Mouse (Mus musculus): ENCODE measurements around the gene Brms1. TPM values are rescaled to one million over a fixed set of nuclear protein-coding genes. Genes with fewer than 3 reads are reported as not detected.

Brms1 gene
- polyA plus RNA-seq, 1 experiment: 40.4 TPM

DNA sequence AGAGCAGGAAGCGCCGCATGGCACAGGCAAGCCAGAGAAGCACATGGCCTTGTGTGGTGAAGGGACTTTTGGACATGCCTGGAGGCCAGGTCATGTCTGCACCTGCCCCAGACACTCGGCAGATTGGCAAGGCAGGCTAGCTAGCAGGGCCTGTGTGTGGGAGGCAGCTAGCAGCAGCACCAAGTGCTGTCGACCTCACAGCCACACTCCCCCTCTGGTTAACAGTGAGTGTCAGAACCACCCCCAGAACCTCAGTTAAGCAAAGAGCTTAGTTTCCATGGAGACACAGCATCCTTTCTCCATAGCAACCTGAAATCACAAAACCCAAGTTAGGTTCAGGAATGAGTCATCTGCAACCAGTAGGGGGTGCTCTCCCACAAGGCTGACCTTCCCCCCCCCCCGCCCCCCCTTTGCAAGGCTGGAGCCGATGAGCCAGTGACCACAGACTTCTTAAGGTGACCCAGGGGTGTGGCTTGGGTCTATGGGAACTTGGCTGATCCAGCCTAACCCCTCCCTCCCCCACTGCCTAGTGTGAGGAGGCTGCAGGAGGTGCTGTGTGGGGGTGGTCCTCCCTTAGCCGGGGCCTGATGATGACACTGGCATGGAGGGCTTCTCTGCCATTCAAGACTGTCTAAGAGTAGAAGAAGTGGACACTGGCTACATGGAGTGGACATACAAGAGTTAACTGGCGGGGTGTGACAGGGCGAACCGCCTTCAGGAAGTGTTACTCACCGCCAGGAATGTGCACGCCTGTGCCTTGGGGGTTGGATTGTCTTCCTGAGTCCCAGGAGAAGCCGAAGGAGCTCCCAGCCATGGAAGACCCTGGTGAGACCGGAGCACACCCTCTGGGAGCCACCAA, 9.1 kb downstream of the Brms1 start, which contains the start of gene Rin1:
Gene Rin1 (plus strand): TSS at position 435 of the 859 bp plus-strand sequence.
- TF ChIP-seq POLR2A (IDR thresholded peaks at IDR 0.05; ENCODE audit: borderline replicate concordance, extremely low read depth, low read depth, low read length) (0 out of 2 replicates have a peak, but pooled peaks have one; percentile 34), CTCF (IDR thresholded peaks at IDR 0.05; ENCODE audit: insufficient read depth, low read length) (0 out of 2 replicates have a peak, but pooled peaks have one; percentile 6)
- peak; percentile 62 for DNase-seq
- Histone ChIP-seq H3K4me3 (replicated peaks; ENCODE audit: extremely low read depth, low read depth, low read length) (peak within 1 kb of the TSS; percentile 50), H3K4me1 (ENCODE audit: control insufficient read depth, insufficient read depth, low read length) (peaks cover 3% of the 10 kb centered on the region; the same call in 1 of the 2 replicates)
- 19% methylated on average over 14 of the region's 14 CpGs for WGBS

DNA sequence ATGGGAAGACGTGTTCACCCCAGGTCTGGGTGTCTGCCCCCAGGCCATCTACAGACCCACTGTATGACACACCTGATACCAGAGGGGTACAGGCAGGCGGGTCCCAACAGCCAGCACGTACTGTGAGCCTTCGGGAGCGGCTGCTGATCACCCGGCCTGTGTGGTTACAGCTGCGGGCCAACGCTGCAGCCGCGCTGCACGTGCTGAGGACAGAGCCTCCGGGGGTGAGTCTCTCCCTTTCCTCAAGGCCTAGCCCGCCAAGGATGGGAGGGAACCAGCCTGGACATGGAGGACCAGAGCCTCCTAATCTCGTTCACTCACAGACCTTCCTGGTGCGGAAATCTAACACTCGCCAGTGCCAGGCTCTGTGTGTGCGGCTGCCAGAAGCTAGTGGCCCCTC, 9.9 kb downstream of the Brms1 start:
- Histone ChIP-seq H3K4me3 (replicated peaks; ENCODE audit: extremely low read depth, low read depth, low read length) (peak overlapping the region; percentile 39), H3K4me1 (ENCODE audit: control insufficient read depth, insufficient read depth, low read length) (peaks cover 3% of the 10 kb centered on the region; the same call in 1 of the 2 replicates)
- DNase-seq: peak; percentile 39
- TF ChIP-seq CTCF (IDR thresholded peaks at IDR 0.05; ENCODE audit: insufficient read depth, low read length) (no peak), POLR2A (IDR thresholded peaks at IDR 0.05; ENCODE audit: borderline replicate concordance, extremely low read depth, low read depth, low read length) (no peak)
- WGBS: 10% methylated on average over 17 of the region's 17 CpGs

DNA sequence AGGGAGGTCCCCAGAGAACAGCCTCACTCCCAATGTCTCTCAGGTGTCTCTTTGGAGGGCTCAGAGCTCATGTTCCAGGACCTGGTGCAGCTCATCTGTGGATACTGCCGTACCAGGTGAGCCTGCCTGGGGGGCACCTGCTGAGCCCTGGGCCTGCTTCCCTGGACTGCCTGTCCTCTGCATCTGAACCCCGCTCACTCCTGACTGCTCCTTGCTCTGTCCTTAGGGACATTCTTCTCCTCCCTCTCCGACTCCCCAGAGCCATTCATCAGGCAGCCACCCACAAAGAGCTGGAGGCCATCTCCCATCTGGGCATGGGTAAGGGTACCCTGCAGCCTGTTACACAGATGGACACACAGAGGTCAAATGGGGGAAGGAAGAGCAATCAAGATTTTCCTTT, 10.4 kb downstream of the Brms1 start:
- no peak overlapping the region for H3K4me3 ChIP-seq (replicated peaks; ENCODE audit: extremely low read depth, low read depth, low read length)
- no peak for DNase-seq
- peaks cover 3% of the 10 kb centered on the region; the same call in 1 of the 2 replicates for H3K4me1 ChIP-seq (ENCODE audit: control insufficient read depth, insufficient read depth, low read length)
- TF ChIP-seq POLR2A (IDR thresholded peaks at IDR 0.05; ENCODE audit: borderline replicate concordance, extremely low read depth, low read depth, low read length) (no peak), CTCF (IDR thresholded peaks at IDR 0.05; ENCODE audit: insufficient read depth, low read length) (no peak)
- WGBS: 70% methylated on average over 3 of the region's 3 CpGs

DNA sequence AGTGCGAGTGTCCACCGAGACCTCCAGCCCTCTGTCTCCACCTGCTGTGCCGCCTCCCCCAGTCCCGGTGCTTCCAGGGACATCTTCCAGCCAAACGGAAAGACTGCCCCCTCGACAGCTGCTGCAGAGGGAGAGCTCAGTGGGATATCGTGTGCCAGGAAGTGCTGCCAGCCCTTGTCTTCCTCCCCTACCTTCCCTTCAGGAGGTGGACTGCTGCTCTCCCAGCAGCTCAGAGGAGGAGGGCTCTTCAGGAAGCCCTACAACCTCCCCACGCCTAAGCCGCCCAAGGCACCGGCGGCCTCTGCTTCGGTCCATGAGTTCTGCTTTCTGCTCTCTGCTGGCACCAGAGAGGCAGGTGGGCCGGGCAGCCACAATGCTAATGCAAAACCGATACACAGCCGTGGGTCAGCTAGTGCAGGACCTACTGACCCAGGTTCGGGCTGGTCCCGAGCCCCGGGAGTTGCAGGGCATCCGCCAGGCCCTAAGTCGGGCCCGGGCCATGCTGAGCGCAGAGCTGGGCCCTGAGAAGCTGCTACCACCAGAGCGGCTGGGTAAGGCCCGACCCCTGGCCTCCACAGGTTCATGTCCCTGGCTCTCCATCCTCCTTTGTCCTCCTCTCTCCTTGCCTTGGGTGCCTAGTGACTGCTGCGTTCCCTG, 11.1 kb downstream of the Brms1 start:
- 54% methylated on average over 25 of the region's 25 CpGs for WGBS
- Histone ChIP-seq H3K4me1 (ENCODE audit: control insufficient read depth, insufficient read depth, low read length) (peaks cover 3% of the 10 kb centered on the region; the same call in 1 of the 2 replicates), H3K4me3 (replicated peaks; ENCODE audit: extremely low read depth, low read depth, low read length) (no peak overlapping the region)
- TF ChIP-seq POLR2A (IDR thresholded peaks at IDR 0.05; ENCODE audit: borderline replicate concordance, extremely low read depth, low read depth, low read length): no peak
- DNase-seq: no peak

DNA sequence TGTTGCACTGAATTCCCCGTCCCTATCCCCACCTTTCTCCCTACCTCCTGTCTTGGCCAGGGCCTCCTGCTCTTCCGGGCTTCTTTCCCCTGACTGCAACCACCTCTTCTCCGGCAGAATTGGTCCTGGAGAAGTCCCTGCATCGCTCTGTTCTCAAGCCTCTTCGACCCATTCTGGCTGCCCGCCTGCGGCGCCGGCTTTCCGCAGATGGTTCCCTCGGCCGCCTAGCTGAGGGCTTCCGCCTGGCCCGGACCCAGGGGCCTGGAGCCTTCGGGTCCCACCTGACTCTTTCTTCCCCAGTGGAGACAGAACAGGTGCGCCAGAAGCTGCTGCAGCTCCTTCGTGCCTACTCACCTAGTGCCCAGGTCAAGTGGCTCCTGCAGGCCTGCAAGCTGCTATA, 11.7 kb downstream of the Brms1 start:
- H3K4me1 ChIP-seq (ENCODE audit: control insufficient read depth, insufficient read depth, low read length): peaks cover 3% of the 10 kb centered on the region; the same call in 1 of the 2 replicates
- TF ChIP-seq CTCF (IDR thresholded peaks at IDR 0.05; ENCODE audit: insufficient read depth, low read length) (no peak), POLR2A (IDR thresholded peaks at IDR 0.05; ENCODE audit: borderline replicate concordance, extremely low read depth, low read depth, low read length) (no peak)
- DNase-seq: no peak
- H3K4me3 ChIP-seq (replicated peaks; ENCODE audit: extremely low read depth, low read depth, low read length): no peak overlapping the region
- WGBS: 82% methylated on average over 17 of the region's 17 CpGs

DNA sequence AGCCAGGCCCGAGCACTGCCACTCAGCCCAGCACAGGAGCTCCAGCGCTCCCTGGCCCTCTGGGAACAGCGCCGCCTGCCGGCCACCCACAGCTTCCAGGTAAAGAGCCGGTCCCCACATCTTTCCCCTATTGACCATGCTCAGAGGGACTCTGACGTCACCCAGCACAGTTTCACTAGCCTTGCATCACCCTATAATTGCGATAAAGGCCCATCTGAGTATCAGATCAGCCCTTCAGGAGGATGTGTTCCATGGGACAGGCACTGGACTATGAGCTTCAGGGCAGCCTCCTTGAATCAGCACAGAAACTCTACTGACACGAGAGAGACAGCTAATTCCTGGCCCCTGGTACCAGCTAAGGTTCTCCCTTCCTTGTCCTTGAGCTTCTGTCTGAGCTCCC, 12.8 kb downstream of the Brms1 start:
- TF ChIP-seq POLR2A (IDR thresholded peaks at IDR 0.05; ENCODE audit: borderline replicate concordance, extremely low read depth, low read depth, low read length) (no peak), CTCF (IDR thresholded peaks at IDR 0.05; ENCODE audit: insufficient read depth, low read length) (peak; percentile 54)
- Histone ChIP-seq H3K4me1 (ENCODE audit: control insufficient read depth, insufficient read depth, low read length) (peaks cover 10% of the 10 kb centered on the region), H3K4me3 (replicated peaks; ENCODE audit: extremely low read depth, low read depth, low read length) (no peak overlapping the region)
- peak; percentile 57 for DNase-seq
- WGBS: 47% methylated on average over 9 of the region's 9 CpGs

DNA sequence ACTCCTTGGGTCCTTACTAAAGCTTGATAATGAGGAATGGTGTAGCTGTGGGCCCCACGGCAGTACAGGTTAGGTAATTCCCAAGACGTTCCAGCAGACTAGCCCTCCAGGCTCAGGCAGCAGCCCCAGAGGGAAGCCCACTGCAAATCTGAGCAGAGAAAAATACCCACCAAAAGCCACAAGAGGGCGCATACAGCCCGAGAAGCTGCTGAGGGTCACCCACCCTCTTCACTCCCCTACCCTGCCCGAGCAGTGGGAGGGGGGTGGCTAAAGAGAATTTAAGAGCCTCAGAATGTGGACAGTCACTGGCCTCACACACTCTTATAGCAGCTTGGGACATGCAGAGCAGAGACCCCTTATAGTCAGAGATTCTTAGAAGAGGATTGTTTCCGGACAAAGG, 15.1 kb downstream of the Brms1 start:
- TF ChIP-seq CTCF (IDR thresholded peaks at IDR 0.05; ENCODE audit: insufficient read depth, low read length) (peak; percentile 69), POLR2A (IDR thresholded peaks at IDR 0.05; ENCODE audit: borderline replicate concordance, extremely low read depth, low read depth, low read length) (no peak)
- no peak overlapping the region for H3K4me3 ChIP-seq (replicated peaks; ENCODE audit: extremely low read depth, low read depth, low read length)
- WGBS: 23% methylated on average over 6 of the region's 6 CpGs
- no peak for DNase-seq
- H3K4me1 ChIP-seq (ENCODE audit: control insufficient read depth, insufficient read depth, low read length): peaks cover 7% of the 10 kb centered on the region; the same call in 1 of the 2 replicates

DNA sequence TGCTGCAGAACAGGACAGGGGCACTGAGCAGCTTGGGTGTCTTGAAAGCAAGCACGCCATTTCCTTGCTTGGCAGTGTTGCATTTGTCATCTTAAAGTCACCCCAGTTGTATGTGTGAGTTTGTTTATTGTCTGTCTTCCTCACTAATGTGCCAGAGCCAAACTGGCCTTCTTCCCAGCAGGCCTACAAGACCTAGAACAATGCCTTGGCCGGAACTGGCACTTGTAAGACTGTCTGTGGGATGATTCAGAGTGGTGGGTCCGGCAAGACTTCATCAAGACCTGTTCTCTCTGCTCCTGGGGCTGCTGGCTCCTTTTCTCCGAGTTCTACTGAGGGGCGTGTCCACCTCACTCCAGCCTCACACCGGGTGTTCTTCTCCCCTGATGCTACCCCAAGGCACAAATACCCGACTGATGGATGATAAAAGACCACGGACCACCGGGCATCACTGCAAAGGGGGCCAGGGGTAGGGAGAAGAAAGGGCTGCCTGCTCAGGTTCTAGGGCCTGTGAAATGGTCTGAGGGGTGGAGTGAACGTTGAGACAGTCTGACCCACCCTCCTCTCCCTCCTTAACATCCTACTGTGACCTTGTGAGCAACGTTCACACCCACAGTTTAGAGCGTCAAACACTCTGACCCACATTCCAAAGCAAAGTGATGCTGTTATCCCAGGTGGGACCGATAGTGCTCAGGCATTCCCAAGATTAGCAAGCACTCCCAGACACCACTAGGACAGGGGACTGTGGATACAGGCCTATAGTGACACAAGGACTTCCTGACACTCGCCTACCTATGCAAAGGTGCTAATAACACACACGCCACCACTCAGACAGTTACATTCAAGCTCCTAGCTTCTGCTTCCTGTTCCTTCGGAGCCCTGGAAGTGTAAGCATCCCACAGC, 17.0 kb downstream of the Brms1 start:
- DNase-seq: no peak
- Histone ChIP-seq H3K4me1 (ENCODE audit: control insufficient read depth, insufficient read depth, low read length) (peaks cover 7% of the 10 kb centered on the region; the same call in 1 of the 2 replicates), H3K4me3 (replicated peaks; ENCODE audit: extremely low read depth, low read depth, low read length) (no peak overlapping the region)
- WGBS: 26% methylated on average over 16 of the region's 16 CpGs
- TF ChIP-seq POLR2A (IDR thresholded peaks at IDR 0.05; ENCODE audit: borderline replicate concordance, extremely low read depth, low read depth, low read length): no peak
- no peak for TF ChIP-seq CTCF (IDR thresholded peaks at IDR 0.05; ENCODE audit: insufficient read depth, low read length)
